Mouse (Mus musculus): ENCODE data around the gene Gm20696.

GRCm38 (mm10) chr6:99339343-99339620 is 327.3 kb downstream of the Gm20696 start:
- TF ChIP-seq CTCF (IDR thresholded peaks at IDR 0.05; ENCODE audit: borderline replicate concordance, insufficient read depth, low read depth, low read length) (no peak), POLR2A (IDR thresholded peaks at IDR 0.05; ENCODE audit: borderline replicate concordance, insufficient read depth, low read length) (no peak)

Data from cerebellum, adult 2 months (tissue).